Comparison of ENCODE assay signal across 15 mouse cellular contexts in genomic region chr10:96363867-96364266, GRCm38 (mm10).
"Had no signal": no experiment of that assay in that cellular context is flagged by ENCODE, and none has a peak within 500 bp of the region (broad histone marks: within the 10 kb centered on the region; RNA-seq: fewer than 3 reads in every experiment).

No protein-coding gene starts in this region.

- H3K4me2 ChIP-seq: limb, embryonic 12.5 days; liver, embryonic 13.5 days; lung, embryonic 15.5 days; midbrain, embryonic 11.5 days; midbrain, embryonic 15.5 days; neural tube, embryonic 13.5 days; stomach, embryonic 15.5 days had no signal

- H3K9ac ChIP-seq: limb, embryonic 12.5 days; liver, embryonic 13.5 days; liver, postnatal 0 days; lung, embryonic 15.5 days; midbrain, embryonic 15.5 days; neural tube, embryonic 13.5 days; stomach, embryonic 15.5 days had no signal

- DNase-seq: kidney, adult 8-10 months; kidney, postnatal 25 days; liver; liver, embryonic 13.5 days; liver, postnatal 0 days; lung, postnatal 36 days; thymus, adult 2 months; thymus, postnatal 25 days had no signal

- H3K27me3 ChIP-seq: limb, embryonic 12.5 days; liver, embryonic 13.5 days; lung, embryonic 15.5 days; midbrain, embryonic 15.5 days; neural tube, embryonic 13.5 days; stomach, embryonic 15.5 days had no signal

- H3K9me3 ChIP-seq: limb, embryonic 12.5 days; liver, embryonic 13.5 days; lung, embryonic 15.5 days; midbrain, embryonic 15.5 days; neural tube, embryonic 13.5 days; stomach, embryonic 15.5 days had no signal

- H3K4me3 ChIP-seq: left cerebral cortex, adult 2 months; limb, embryonic 12.5 days; liver, embryonic 13.5 days; lung, embryonic 15.5 days; midbrain, embryonic 15.5 days; neural tube, embryonic 13.5 days; stomach, embryonic 15.5 days had no signal

- H3K36me3 ChIP-seq: limb, embryonic 12.5 days; liver, embryonic 13.5 days; lung, embryonic 15.5 days; midbrain, embryonic 15.5 days; neural tube, embryonic 13.5 days; stomach, embryonic 15.5 days had no signal

- ATAC-seq: liver, postnatal 0 days; midbrain, embryonic 15.5 days had no signal

- H3K27ac ChIP-seq: left cerebral cortex, adult 2 months; limb, embryonic 12.5 days; liver, embryonic 13.5 days; lung, embryonic 15.5 days; midbrain, embryonic 15.5 days; neural tube, embryonic 13.5 days; stomach, embryonic 15.5 days had no signal

- H3K4me1 ChIP-seq: liver, embryonic 13.5 days; midbrain, embryonic 15.5 days; neural tube, embryonic 13.5 days; stomach, embryonic 15.5 days had no signal
